Mouse (Mus musculus): ENCODE results near the gene Krt36.

Gene Krt36

GRCm38 (mm10) chr11:100088378-100089025 is 16.9 kb downstream of the Krt36 start:
- in situ Hi-C loops (cut with MboI, MseI) = no loop called here

- in situ Hi-C loops (cut with MboI, MseI) = no loop called here
These were observed 17.6 kb downstream of the Krt36 start, which contains the start of gene Krt32 for GRCm38 (mm10) chr11:100087861-100088260. TSS of gene Krt32 (minus strand) at chr11:100088226.

- in situ Hi-C loops (cut with MboI, MseI) = no loop called here
These were observed 31.6 kb downstream of the Krt36 start for GRCm38 (mm10) chr11:100073873-100074272.

- in situ Hi-C loops (cut with MboI, MseI) = no loop called here
These were observed 38.0 kb downstream of the Krt36 start for GRCm38 (mm10) chr11:100067293-100068036.

- in situ Hi-C loops (cut with MboI, MseI) = no loop called here
These were observed 39.0 kb downstream of the Krt36 start for GRCm38 (mm10) chr11:100066236-100067010.

GRCm38 (mm10) chr11:100058875-100059274 is 46.6 kb downstream of the Krt36 start:
- in situ Hi-C loops (cut with MboI, MseI) = no loop called here

GRCm38 (mm10) chr11:100055686-100056655 is 49.5 kb downstream of the Krt36 start:
- in situ Hi-C loops (cut with MboI, MseI) = no loop called here
